Mouse (Mus musculus) midbrain, embryonic 16.5 days (tissue): ENCODE results near the gene Bcat1. TPM values are rescaled to one million over a fixed set of nuclear protein-coding genes. Genes with fewer than 3 reads are reported as not detected.

Experiments
- ATAC-seq: fragments of 200-750 bp; cut with Nextera tagmentation; 2 replicates; pipeline ENCODE4 v1.8.0; 2017; ENCODE audit warnings: moderate TSS enrichment
- H3K27ac ChIP-seq: fragments of 300-500 bp; sonication (generic); 2 replicates; pipeline ENCODE4 v1.5.1; 2014; ENCODE audit warnings: mild to moderate bottlenecking, low read length, mixed read lengths
- H3K27me3 ChIP-seq: fragments of 300-500 bp; sonication (generic); 2 replicates; pipeline ENCODE4 v1.6.1; 2014; ENCODE audit warnings: low read depth, low read length, mixed read lengths; ENCODE audit not compliant: control insufficient read depth, insufficient read depth
- H3K36me3 ChIP-seq: fragments of 300-500 bp; sonication (generic); 2 replicates; pipeline ENCODE4 v1.6.1; 2014; ENCODE audit warnings: mild to moderate bottlenecking, low read length, moderate library complexity, mixed read lengths; ENCODE audit not compliant: control insufficient read depth, insufficient read depth
- H3K4me1 ChIP-seq: fragments of 300-500 bp; sonication (generic); 2 replicates; pipeline ENCODE4 v1.6.1; 2014; ENCODE audit warnings: mild to moderate bottlenecking, low read length, mixed read lengths; ENCODE audit not compliant: control insufficient read depth, insufficient read depth
- H3K4me2 ChIP-seq: fragments of 300-500 bp; sonication (generic); 2 replicates; pipeline ENCODE4 v1.6.1; 2014; ENCODE audit warnings: mild to moderate bottlenecking, low read length, mixed read lengths
- H3K4me3 ChIP-seq: fragments of 300-500 bp; sonication (generic); 2 replicates; pipeline ENCODE4 v1.5.1; 2014; ENCODE audit warnings: low read depth, mild to moderate bottlenecking, low read length, moderate library complexity, mixed read lengths
- H3K9ac ChIP-seq: fragments of 300-500 bp; sonication (generic); 2 replicates; pipeline ENCODE4 v1.6.1; 2014; ENCODE audit warnings: low read depth, low read length, mixed read lengths
- H3K9me3 ChIP-seq: fragments of 300-500 bp; sonication (generic); replicated peaks from 2 replicates; pipeline ENCODE4 v1.6.1; 2014; ENCODE audit warnings: mild to moderate bottlenecking, low read length, mixed read lengths; ENCODE audit not compliant: control insufficient read depth, poor library complexity, severe bottlenecking
- WGBS: fragments of 180-500 bp; shearing (Covaris S2); extraction: QIAGEN DNeasy Blood & Tissue Kit; methylation state at CpG from one replicate; pipeline ENCODE4 v1.1.7; 2014; 5-methylcytosine and 5-hydroxymethylcytosine counted together
- polyA plus RNA-seq: library from polyadenylated mRNA; unstranded; fragments of >200 nt; fragmentation: Nextera tagmentation; extraction: Ambion mirVana; gene quantifications from 2 replicates; pipeline ENCODE4 v1.2.1, GENCODE M21; 2015

The Bcat1 gene
- polyA plus RNA-seq, 1 experiment from 2014 or later, result 104 TPM

- no peak for ATAC-seq
- H3K9ac ChIP-seq, result no peak overlapping the region
- 37% methylated on average over 8 of the region's 8 CpGs for WGBS
- H3K9me3 ChIP-seq, result no peaks in the 10 kb centered on the region
- H3K4me1 ChIP-seq, result no peaks in the 10 kb centered on the region
- H3K4me3 ChIP-seq, result no peak overlapping the region
- no peak overlapping the region for H3K4me2 ChIP-seq
- no peak overlapping the region for H3K27ac ChIP-seq
- no peaks in the 10 kb centered on the region for H3K27me3 ChIP-seq
- peaks cover 13% of the 10 kb centered on the region for H3K36me3 ChIP-seq
Observed at GRCm38 (mm10) chr6:145023990-145024389, 52.0 kb downstream of the Bcat1 start.

GRCm38 (mm10) chr6:145022966-145023725 is 52.8 kb downstream of the Bcat1 start:
- Histone ChIP-seq H3K27ac (no peak overlapping the region), H3K9me3 (no peaks in the 10 kb centered on the region), H3K4me3 (no peak overlapping the region), H3K27me3 (no peaks in the 10 kb centered on the region), H3K4me2 (no peak overlapping the region), H3K36me3 (peaks cover 18% of the 10 kb centered on the region), H3K9ac (no peak overlapping the region), H3K4me1 (no peaks in the 10 kb centered on the region)
- no peak for ATAC-seq
- WGBS, result 83% methylated on average over 14 of the region's 14 CpGs

GRCm38 (mm10) chr6:145022349-145022748 is 53.6 kb downstream of the Bcat1 start:
- no peaks in the 10 kb centered on the region for H3K27me3 ChIP-seq
- H3K4me3 ChIP-seq, result no peak overlapping the region
- H3K36me3 ChIP-seq, result peaks cover 26% of the 10 kb centered on the region
- no peaks in the 10 kb centered on the region for H3K9me3 ChIP-seq
- H3K9ac ChIP-seq, result no peak overlapping the region
- H3K4me2 ChIP-seq, result no peak overlapping the region
- H3K27ac ChIP-seq, result no peak overlapping the region
- no peaks in the 10 kb centered on the region for H3K4me1 ChIP-seq
- ATAC-seq, result 0 out of 2 replicates have a peak, but pooled peaks have one; percentile 27
- 32% methylated on average over 5 of the region's 5 CpGs for WGBS

- no peak overlapping the region for H3K9ac ChIP-seq
- H3K4me1 ChIP-seq, result no peaks in the 10 kb centered on the region
- H3K27me3 ChIP-seq, result no peaks in the 10 kb centered on the region
- WGBS, result 92% methylated on average over 4 of the region's 4 CpGs
- no peaks in the 10 kb centered on the region for H3K9me3 ChIP-seq
- H3K27ac ChIP-seq, result no peak overlapping the region
- peaks cover 31% of the 10 kb centered on the region for H3K36me3 ChIP-seq
- no peak for ATAC-seq
- H3K4me3 ChIP-seq, result no peak overlapping the region
- no peak overlapping the region for H3K4me2 ChIP-seq
Observed at GRCm38 (mm10) chr6:145020553-145020952, 55.4 kb downstream of the Bcat1 start.

GRCm38 (mm10) chr6:145018295-145018694 is 57.7 kb downstream of the Bcat1 start:
- no peak overlapping the region for H3K9ac ChIP-seq
- H3K9me3 ChIP-seq, result no peaks in the 10 kb centered on the region
- no peak for ATAC-seq
- no peaks in the 10 kb centered on the region for H3K4me1 ChIP-seq
- H3K4me3 ChIP-seq, result no peak overlapping the region
- no peaks in the 10 kb centered on the region for H3K27me3 ChIP-seq
- no peak overlapping the region for H3K4me2 ChIP-seq
- no peak overlapping the region for H3K27ac ChIP-seq
- WGBS, result 80% methylated on average over 5 of the region's 5 CpGs
- peaks cover 37% of the 10 kb centered on the region for H3K36me3 ChIP-seq

- Histone ChIP-seq H3K9me3 (no peaks in the 10 kb centered on the region), H3K9ac (no peak overlapping the region), H3K27ac (no peak overlapping the region), H3K4me1 (no peaks in the 10 kb centered on the region), H3K27me3 (no peaks in the 10 kb centered on the region), H3K4me3 (no peak overlapping the region), H3K4me2 (no peak overlapping the region), H3K36me3 (peaks cover 34% of the 10 kb centered on the region)
- 98% methylated on average over 4 of the region's 4 CpGs for WGBS
- ATAC-seq, result no peak
Observed at GRCm38 (mm10) chr6:145017508-145017907, 58.5 kb downstream of the Bcat1 start.

- no peaks in the 10 kb centered on the region for H3K4me1 ChIP-seq
- H3K27me3 ChIP-seq, result no peaks in the 10 kb centered on the region
- peaks cover 34% of the 10 kb centered on the region for H3K36me3 ChIP-seq
- no peaks in the 10 kb centered on the region for H3K9me3 ChIP-seq
- no peak overlapping the region for H3K4me3 ChIP-seq
- WGBS, result 94% methylated on average over 16 of the region's 16 CpGs
- H3K9ac ChIP-seq, result no peak overlapping the region
- H3K27ac ChIP-seq, result no peak overlapping the region
- ATAC-seq, result no peak
- H3K4me2 ChIP-seq, result no peak overlapping the region
Observed at GRCm38 (mm10) chr6:145016639-145017038, 59.3 kb downstream of the Bcat1 start.

GRCm38 (mm10) chr6:145014944-145015343 is 61.0 kb downstream of the Bcat1 start:
- no peak overlapping the region for H3K4me3 ChIP-seq
- no peak overlapping the region for H3K9ac ChIP-seq
- no peaks in the 10 kb centered on the region for H3K4me1 ChIP-seq
- 98% methylated on average over 2 of the region's 2 CpGs for WGBS
- no peak overlapping the region for H3K27ac ChIP-seq
- no peaks in the 10 kb centered on the region for H3K27me3 ChIP-seq
- no peaks in the 10 kb centered on the region for H3K9me3 ChIP-seq
- no peak for ATAC-seq
- no peak overlapping the region for H3K4me2 ChIP-seq
- peaks cover 29% of the 10 kb centered on the region for H3K36me3 ChIP-seq

- no peak for ATAC-seq
- 74% methylated on average over 8 of the region's 8 CpGs for WGBS
- Histone ChIP-seq H3K27ac (no peak overlapping the region), H3K9ac (no peak overlapping the region), H3K4me2 (no peak overlapping the region), H3K27me3 (no peaks in the 10 kb centered on the region), H3K9me3 (no peaks in the 10 kb centered on the region), H3K4me1 (no peaks in the 10 kb centered on the region), H3K4me3 (no peak overlapping the region), H3K36me3 (peaks cover 17% of the 10 kb centered on the region)
Observed at GRCm38 (mm10) chr6:145012699-145013098, 63.3 kb downstream of the Bcat1 start.
